Mouse (Mus musculus): Measurements from ENCODE around the gene Hoxd9.

The Hoxd9 gene

GRCm38 (mm10) chr2:74681594-74682531 lies 15.7 kb upstream of the Hoxd9 start:
- in situ Hi-C loops (cut with MboI, MseI): no loop called here

GRCm38 (mm10) chr2:74682796-74683195 lies 14.7 kb upstream of the Hoxd9 start:
- in situ Hi-C loops (cut with MboI, MseI): no loop called here

- in situ Hi-C loops (cut with MboI, MseI): no loop called here
Observed at GRCm38 (mm10) chr2:74683471-74683951, 14.0 kb upstream of the Hoxd9 start.

GRCm38 (mm10) chr2:74684106-74684505 lies 13.4 kb upstream of the Hoxd9 start:
- in situ Hi-C loops (cut with MboI, MseI): no loop called here

GRCm38 (mm10) chr2:74685059-74685603 lies 12.4 kb upstream of the Hoxd9 start:
- in situ Hi-C loops (cut with MboI, MseI): no loop called here

GRCm38 (mm10) chr2:74686301-74686987 lies 11.1 kb upstream of the Hoxd9 start:
- in situ Hi-C loops (cut with MboI, MseI): no loop called here

- in situ Hi-C loops (cut with MboI, MseI): no loop called here
Observed at GRCm38 (mm10) chr2:74686988-74687697, 10.4 kb upstream of the Hoxd9 start.

- in situ Hi-C loops (cut with MboI, MseI): no loop called here
Observed at GRCm38 (mm10) chr2:74687698-74688555, 9.6 kb upstream of the Hoxd9 start.

GRCm38 (mm10) chr2:74688795-74689573 lies 8.5 kb upstream of the Hoxd9 start:
- in situ Hi-C loops (cut with MboI, MseI): no loop called here

- in situ Hi-C loops (cut with MboI, MseI): loop anchor here (5.0 kb wide), 1 partner anchor 58 kb away; no protein-coding TSS in a partner anchor
Observed at GRCm38 (mm10) chr2:74689574-74690337, 7.8 kb upstream of the Hoxd9 start.

- in situ Hi-C loops (cut with MboI, MseI): loop anchor here (5.0 kb wide), 1 partner anchor 57 kb away; no protein-coding TSS in a partner anchor
Observed at GRCm38 (mm10) chr2:74690338-74690716, 7.2 kb upstream of the Hoxd9 start.

- in situ Hi-C loops (cut with MboI, MseI): loop anchor here (5.0 kb wide), 1 partner anchor 56 kb away; no protein-coding TSS in a partner anchor
Observed at GRCm38 (mm10) chr2:74691022-74691951, 6.2 kb upstream of the Hoxd9 start, which contains the start of gene Hoxd10. TSS of gene Hoxd10 (plus strand) at chr2:74691924.

GRCm38 (mm10) chr2:74691995-74692807 lies 5.3 kb upstream of the Hoxd9 start:
- in situ Hi-C loops (cut with MboI, MseI): loop anchor here (5.0 kb wide), 1 partner anchor 55 kb away; no protein-coding TSS in a partner anchor

- in situ Hi-C loops (cut with MboI, MseI): loop anchor here (5.0 kb wide), 1 partner anchor 54 kb away; no protein-coding TSS in a partner anchor
Observed at GRCm38 (mm10) chr2:74692808-74693431, 4.6 kb upstream of the Hoxd9 start.

GRCm38 (mm10) chr2:74693432-74693827 lies 4.1 kb upstream of the Hoxd9 start:
- in situ Hi-C loops (cut with MboI, MseI): loop anchor here (5.0 kb wide), 1 partner anchor 54 kb away; no protein-coding TSS in a partner anchor

- in situ Hi-C loops (cut with MboI, MseI): loop anchor here (5.0 kb wide), 1 partner anchor 53 kb away; no protein-coding TSS in a partner anchor
Observed at GRCm38 (mm10) chr2:74694066-74694465, 3.5 kb upstream of the Hoxd9 start.

Measured in T-helper 2 cell (primary cell).